Mouse (Mus musculus) cerebellum, adult (tissue): ENCODE measurements around the gene Gm47959.
"Not testable (repeated sequence)": the region's sequence is repeated elsewhere in the genome, so short reads cannot be mapped to it uniquely, and the experiment has no call there.

Source experiments
- ATAC-seq: cut with Nextera tagmentation; 2 replicates; pipeline ENCODE4 v1.9.2; 2017; ENCODE audit warnings: mild to moderate bottlenecking, moderate library complexity, mixed read lengths; ENCODE audit not compliant: insufficient number of reproducible peaks, low FRiP score, low TSS enrichment

The Gm47959 gene

GRCm38 (mm10) chr1:83000306-83000705, at the start of gene Gm47959:
Gene Gm47959 (plus strand): TSS chr1:83000548.
- not testable (repeated sequence) for ATAC-seq

- not testable (repeated sequence) for ATAC-seq
These were observed 44.4 kb upstream of the Gm47959 start, which contains the start of gene Gm7544 for GRCm38 (mm10) chr1:82955913-82956312. Gene Gm7544 (minus strand): TSS chr1:82956013.

GRCm38 (mm10) chr1:82959870-82960385, 40.4 kb upstream of the Gm47959 start, which contains the start of gene Gm47955:
Gene Gm47955 (plus strand): TSS chr1:82960286.
- no peak for ATAC-seq

GRCm38 (mm10) chr1:82966413-82966812, 33.9 kb upstream of the Gm47959 start:
- no peak for ATAC-seq

- no peak for ATAC-seq
These were observed 28.3 kb upstream of the Gm47959 start for GRCm38 (mm10) chr1:82972046-82972445.

- no peak for ATAC-seq
These were observed 27.1 kb upstream of the Gm47959 start for GRCm38 (mm10) chr1:82973244-82973643.

GRCm38 (mm10) chr1:82973901-82974300, 26.4 kb upstream of the Gm47959 start:
- ATAC-seq, result no peak

GRCm38 (mm10) chr1:82974342-82974741, 26.0 kb upstream of the Gm47959 start:
- no peak for ATAC-seq

- ATAC-seq, result no peak
These were observed 24.6 kb upstream of the Gm47959 start for GRCm38 (mm10) chr1:82975750-82976149.

GRCm38 (mm10) chr1:82977840-82978239, 22.5 kb upstream of the Gm47959 start:
- no peak for ATAC-seq

GRCm38 (mm10) chr1:82986738-82987137, 13.6 kb upstream of the Gm47959 start:
- no peak for ATAC-seq

GRCm38 (mm10) chr1:82987530-82988198, 12.7 kb upstream of the Gm47959 start:
- peak; percentile 74 for ATAC-seq

GRCm38 (mm10) chr1:82991062-82991461, 9.3 kb upstream of the Gm47959 start:
- ATAC-seq, result no peak

GRCm38 (mm10) chr1:82991596-82991995, 8.8 kb upstream of the Gm47959 start:
- no peak for ATAC-seq

- no peak for ATAC-seq
These were observed 8.3 kb upstream of the Gm47959 start for GRCm38 (mm10) chr1:82992093-82992492.

GRCm38 (mm10) chr1:82993947-82994346, 6.4 kb upstream of the Gm47959 start:
- no peak for ATAC-seq

- ATAC-seq, result no peak
These were observed 6.2 kb downstream of the Gm47959 start for GRCm38 (mm10) chr1:83006218-83007179.

- no peak for ATAC-seq
These were observed 7.1 kb downstream of the Gm47959 start for GRCm38 (mm10) chr1:83007471-83007870.

- ATAC-seq, result no peak
These were observed 14.1 kb downstream of the Gm47959 start for GRCm38 (mm10) chr1:83014477-83014876.

GRCm38 (mm10) chr1:83015329-83015879, 15.1 kb downstream of the Gm47959 start:
- ATAC-seq, result no peak

- ATAC-seq, result no peak
These were observed 16.2 kb downstream of the Gm47959 start for GRCm38 (mm10) chr1:83016556-83016955.
